Mouse (Mus musculus): Measurements from ENCODE around the gene Sptlc3. TPM values are rescaled to one million over a fixed set of nuclear protein-coding genes. Genes with fewer than 3 reads are reported as not detected.
A peak's percentile ranks its signal among the peaks of the same experiment; 100 is the strongest.

Gene Sptlc3
- polyA plus RNA-seq, 1 experiment: not detected

DNA sequence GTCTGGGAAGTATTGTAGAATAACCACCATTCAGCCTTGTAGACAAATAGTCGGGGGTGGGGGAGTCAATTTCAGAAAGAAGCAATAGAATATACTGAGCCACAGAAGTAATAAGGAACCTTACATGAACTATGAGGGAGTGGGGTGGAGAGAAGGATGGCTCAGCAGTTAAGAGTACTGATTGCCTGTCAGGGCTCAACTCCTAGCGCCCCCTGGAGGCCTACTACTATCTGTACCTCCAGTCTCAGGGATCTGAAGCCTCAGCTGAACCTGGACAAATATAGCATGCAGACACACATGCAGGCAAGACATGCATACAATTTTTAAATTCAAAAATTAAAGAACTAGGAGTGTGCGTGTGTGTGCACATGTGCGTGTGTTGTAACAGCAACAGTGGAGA, 96.2 kb downstream of the Sptlc3 start:
- TF ChIP-seq POLR2A (IDR thresholded peaks at IDR 0.05; ENCODE audit: borderline replicate concordance, control insufficient read depth, low read depth, low read length) (no peak), CTCF (IDR thresholded peaks at IDR 0.05; ENCODE audit: control insufficient read depth, insufficient read depth, low read length) (peak; percentile 36; the same call in 1 of the 2 replicates)
- Histone ChIP-seq H3K4me3 (replicated peaks; ENCODE audit: control insufficient read depth, low read depth, low read length) (no peak overlapping the region), H3K27ac (ENCODE audit: control insufficient read depth, insufficient read depth, low read depth, low read length, poor library complexity) (no peak overlapping the region), H3K4me1 (ENCODE audit: control insufficient read depth, insufficient read depth, low read length) (no peaks in the 10 kb centered on the region)
- WGBS: 47% methylated on average over 4 of the region's 4 CpGs

DNA sequence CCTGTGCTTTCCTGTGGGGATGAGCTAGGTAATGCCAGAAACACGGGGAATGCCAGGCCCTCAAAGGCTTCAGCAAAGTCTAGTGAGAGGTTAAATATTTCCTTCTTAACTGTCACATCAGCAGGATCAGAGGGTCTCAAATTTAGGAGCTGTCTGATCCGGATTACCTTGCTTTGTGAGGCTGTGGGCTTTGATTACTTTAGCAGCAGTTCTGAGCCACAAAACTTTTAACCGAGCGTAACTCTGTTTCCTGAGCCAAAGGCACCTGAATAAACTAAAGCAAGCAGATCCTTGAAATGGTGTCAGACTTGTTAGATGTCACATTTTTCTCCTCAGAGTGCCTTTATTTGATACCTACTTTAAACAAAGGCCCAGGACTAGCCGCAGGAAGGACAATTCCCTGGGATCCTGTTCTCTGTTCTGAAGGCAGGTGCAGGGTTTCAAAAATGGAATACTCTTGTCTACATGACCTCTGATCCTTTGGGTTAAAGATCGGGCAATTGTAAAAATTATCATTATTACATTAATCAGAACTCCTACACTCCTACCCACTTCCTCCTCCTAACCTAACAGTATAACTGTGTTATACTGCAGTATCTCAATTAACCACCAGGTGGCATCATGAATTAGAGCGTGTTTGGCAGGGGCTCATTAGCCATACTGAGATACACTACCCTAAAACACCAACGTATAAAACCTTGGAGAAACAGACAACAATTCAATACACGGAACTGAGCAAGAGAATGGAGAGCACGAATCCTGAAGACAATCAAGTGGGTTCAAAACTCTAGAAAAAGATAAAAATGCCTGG, 97.4 kb downstream of the Sptlc3 start:
- WGBS: 44% methylated on average over 10 of the region's 10 CpGs
- TF ChIP-seq POLR2A (IDR thresholded peaks at IDR 0.05; ENCODE audit: borderline replicate concordance, control insufficient read depth, low read depth, low read length): no peak
- no peak for TF ChIP-seq CTCF (IDR thresholded peaks at IDR 0.05; ENCODE audit: control insufficient read depth, insufficient read depth, low read length)
- no peak overlapping the region for H3K4me3 ChIP-seq (replicated peaks; ENCODE audit: control insufficient read depth, low read depth, low read length)
- H3K4me1 ChIP-seq (ENCODE audit: control insufficient read depth, insufficient read depth, low read length): no peaks in the 10 kb centered on the region
- no peak overlapping the region for H3K27ac ChIP-seq (ENCODE audit: control insufficient read depth, insufficient read depth, low read depth, low read length, poor library complexity)

DNA sequence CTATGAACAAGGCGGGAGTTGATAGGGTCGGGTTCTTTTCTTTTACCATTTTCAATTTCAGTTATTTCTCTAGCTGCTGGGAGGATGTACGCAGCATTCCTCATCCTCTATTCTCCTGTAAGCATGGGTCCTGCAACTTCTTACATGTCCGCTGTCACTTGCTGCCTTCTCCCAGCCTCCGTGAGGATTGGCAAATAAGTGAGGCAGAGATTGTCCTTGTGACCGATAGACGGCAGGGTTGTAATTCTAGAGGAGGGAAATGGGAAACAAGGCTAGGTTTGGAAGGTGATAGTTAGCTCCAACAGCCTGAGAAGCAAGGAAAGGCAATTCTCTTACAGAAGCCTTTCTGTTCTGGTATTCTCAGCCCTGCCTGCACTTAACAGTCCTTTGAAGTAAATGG, 98.4 kb downstream of the Sptlc3 start:
- Histone ChIP-seq H3K27ac (ENCODE audit: control insufficient read depth, insufficient read depth, low read depth, low read length, poor library complexity) (no peak overlapping the region), H3K4me1 (ENCODE audit: control insufficient read depth, insufficient read depth, low read length) (no peaks in the 10 kb centered on the region), H3K4me3 (replicated peaks; ENCODE audit: control insufficient read depth, low read depth, low read length) (no peak overlapping the region)
- no peak for TF ChIP-seq CTCF (IDR thresholded peaks at IDR 0.05; ENCODE audit: control insufficient read depth, insufficient read depth, low read length)
- TF ChIP-seq POLR2A (IDR thresholded peaks at IDR 0.05; ENCODE audit: borderline replicate concordance, control insufficient read depth, low read depth, low read length): no peak
- 74% methylated on average over 7 of the region's 7 CpGs for WGBS

DNA sequence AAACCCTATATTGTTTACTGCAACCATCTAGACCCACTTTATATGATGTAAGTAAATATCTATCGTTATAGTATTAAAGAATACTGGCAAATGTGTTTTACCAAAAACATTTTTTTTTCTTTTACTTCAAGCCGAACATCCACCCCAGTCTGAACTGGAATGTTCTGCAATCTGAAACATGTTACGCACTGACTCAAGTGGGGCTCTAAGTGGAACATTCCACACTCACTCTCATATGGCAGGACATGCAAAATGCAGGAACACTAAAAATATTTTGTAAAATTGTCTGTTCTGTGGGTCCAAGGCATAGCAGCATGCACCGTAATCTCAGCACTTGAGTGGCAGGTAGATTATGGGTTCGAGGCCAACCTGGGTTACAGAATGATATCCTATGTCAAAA, 103.5 kb downstream of the Sptlc3 start:
- no peak for TF ChIP-seq POLR2A (IDR thresholded peaks at IDR 0.05; ENCODE audit: borderline replicate concordance, control insufficient read depth, low read depth, low read length)
- TF ChIP-seq CTCF (IDR thresholded peaks at IDR 0.05; ENCODE audit: control insufficient read depth, insufficient read depth, low read length): no peak
- no peaks in the 10 kb centered on the region for H3K4me1 ChIP-seq (ENCODE audit: control insufficient read depth, insufficient read depth, low read length)
- H3K27ac ChIP-seq (ENCODE audit: control insufficient read depth, insufficient read depth, low read depth, low read length, poor library complexity): no peak overlapping the region
- H3K4me3 ChIP-seq (replicated peaks; ENCODE audit: control insufficient read depth, low read depth, low read length): no peak overlapping the region
- WGBS: 88% methylated on average over 5 of the region's 5 CpGs

DNA sequence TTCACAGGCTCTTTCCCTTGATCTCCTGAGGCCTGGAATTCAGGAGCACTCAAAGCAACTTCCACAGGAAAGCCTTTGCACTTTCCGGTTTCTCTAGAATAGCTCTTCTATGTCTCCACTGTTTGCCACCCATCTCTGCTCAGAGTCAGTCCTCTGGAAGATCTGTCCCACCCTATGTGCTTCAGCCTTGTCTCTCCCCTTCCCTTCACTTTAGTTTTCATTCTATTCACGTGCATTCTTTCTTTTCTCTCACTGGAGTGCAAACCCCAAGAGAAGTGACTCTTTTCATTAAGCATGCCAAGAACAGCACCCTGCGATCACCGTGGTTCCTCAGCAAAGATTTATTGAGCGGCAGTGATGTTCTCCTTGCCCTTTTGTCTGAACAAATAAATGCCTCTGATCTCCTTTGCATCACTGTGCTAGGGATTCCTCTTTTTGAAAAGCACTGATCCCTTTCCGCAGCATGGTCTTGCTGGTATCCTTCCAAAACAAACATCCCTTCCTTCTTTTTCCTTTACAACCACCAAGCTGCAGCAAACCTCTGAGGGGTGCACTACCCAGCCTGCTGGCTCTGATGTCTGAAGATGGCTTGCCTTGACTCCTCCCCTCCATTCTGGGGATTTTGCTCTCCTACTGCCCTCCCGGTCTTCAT, 108.0 kb downstream of the Sptlc3 start:
- Histone ChIP-seq H3K4me3 (replicated peaks; ENCODE audit: control insufficient read depth, low read depth, low read length) (no peak overlapping the region), H3K4me1 (ENCODE audit: control insufficient read depth, insufficient read depth, low read length) (no peaks in the 10 kb centered on the region), H3K27ac (ENCODE audit: control insufficient read depth, insufficient read depth, low read depth, low read length, poor library complexity) (no peak overlapping the region)
- 38% methylated on average over 7 of the region's 7 CpGs for WGBS
- no peak for TF ChIP-seq POLR2A (IDR thresholded peaks at IDR 0.05; ENCODE audit: borderline replicate concordance, control insufficient read depth, low read depth, low read length)
- no peak for TF ChIP-seq CTCF (IDR thresholded peaks at IDR 0.05; ENCODE audit: control insufficient read depth, insufficient read depth, low read length)

DNA sequence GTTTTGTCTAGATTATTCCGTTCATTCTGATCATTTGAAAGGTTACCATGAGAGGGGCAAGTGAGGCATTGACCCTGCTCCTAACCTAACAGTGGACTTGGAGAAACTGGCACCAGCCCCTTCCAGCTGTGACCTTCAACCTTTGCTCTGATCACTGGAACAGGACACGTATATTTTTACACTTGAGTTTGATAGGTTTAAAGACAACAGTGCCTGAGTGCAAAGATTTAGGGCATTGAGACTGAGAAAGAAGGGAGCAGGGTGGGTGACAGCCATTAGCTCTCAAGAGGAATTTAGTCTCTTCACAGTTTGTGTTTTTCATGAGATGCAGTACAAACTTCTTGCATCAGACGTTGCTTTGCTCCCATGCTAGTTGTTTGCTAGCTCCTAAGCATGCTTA, 114.5 kb downstream of the Sptlc3 start:
- H3K27ac ChIP-seq (ENCODE audit: control insufficient read depth, insufficient read depth, low read depth, low read length, poor library complexity): no peak overlapping the region
- H3K4me1 ChIP-seq (ENCODE audit: control insufficient read depth, insufficient read depth, low read length): no peaks in the 10 kb centered on the region
- no peak overlapping the region for H3K4me3 ChIP-seq (replicated peaks; ENCODE audit: control insufficient read depth, low read depth, low read length)
- TF ChIP-seq CTCF (IDR thresholded peaks at IDR 0.05; ENCODE audit: control insufficient read depth, insufficient read depth, low read length): no peak
- no peak for TF ChIP-seq POLR2A (IDR thresholded peaks at IDR 0.05; ENCODE audit: borderline replicate concordance, control insufficient read depth, low read depth, low read length)
- WGBS: 60% methylated on average over 3 of the region's 3 CpGs

DNA sequence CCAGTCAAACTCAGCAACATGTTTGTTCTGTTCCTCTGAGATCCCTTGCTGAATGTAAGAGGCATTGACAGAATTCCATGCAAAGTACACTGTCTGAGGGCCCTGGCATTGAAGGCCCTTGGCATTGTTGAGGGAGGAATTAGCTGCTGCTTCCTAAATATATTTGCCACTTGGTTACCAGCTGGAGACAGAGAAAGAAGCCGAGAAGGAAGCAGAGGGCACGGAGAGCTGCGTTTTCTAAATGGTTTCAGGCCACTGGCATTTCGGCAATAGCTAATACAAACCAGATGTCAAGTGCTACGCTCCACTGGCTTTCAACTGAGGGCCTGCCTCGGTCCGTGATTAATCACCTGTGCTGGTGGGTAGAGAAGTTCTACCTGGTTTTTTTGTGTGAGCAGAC, 115.1 kb downstream of the Sptlc3 start:
- WGBS: 71% methylated on average over 7 of the region's 7 CpGs
- no peak overlapping the region for H3K27ac ChIP-seq (ENCODE audit: control insufficient read depth, insufficient read depth, low read depth, low read length, poor library complexity)
- no peaks in the 10 kb centered on the region for H3K4me1 ChIP-seq (ENCODE audit: control insufficient read depth, insufficient read depth, low read length)
- H3K4me3 ChIP-seq (replicated peaks; ENCODE audit: control insufficient read depth, low read depth, low read length): no peak overlapping the region
- TF ChIP-seq CTCF (IDR thresholded peaks at IDR 0.05; ENCODE audit: control insufficient read depth, insufficient read depth, low read length): no peak
- TF ChIP-seq POLR2A (IDR thresholded peaks at IDR 0.05; ENCODE audit: borderline replicate concordance, control insufficient read depth, low read depth, low read length): no peak

DNA sequence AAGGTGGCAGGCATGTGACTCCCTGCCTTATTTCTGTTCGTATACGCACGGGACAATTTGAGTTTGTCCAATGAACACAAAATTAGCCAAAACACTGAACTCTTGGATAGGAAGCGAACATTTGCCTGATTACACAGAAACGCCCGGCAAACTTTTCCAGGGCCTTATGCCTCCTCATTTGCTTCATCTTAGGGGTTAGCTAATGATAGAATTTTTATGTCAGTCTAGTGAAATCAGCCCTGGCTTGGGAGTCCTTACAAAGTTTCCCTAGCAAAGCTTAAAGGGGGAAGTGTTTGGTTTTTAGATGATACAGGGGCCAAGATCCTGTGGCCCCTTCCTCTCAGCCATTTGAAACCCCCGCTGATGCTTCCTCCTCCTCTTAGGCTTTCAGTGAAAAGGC, 115.5 kb downstream of the Sptlc3 start:
- TF ChIP-seq POLR2A (IDR thresholded peaks at IDR 0.05; ENCODE audit: borderline replicate concordance, control insufficient read depth, low read depth, low read length): no peak
- TF ChIP-seq CTCF (IDR thresholded peaks at IDR 0.05; ENCODE audit: control insufficient read depth, insufficient read depth, low read length): no peak
- Histone ChIP-seq H3K27ac (ENCODE audit: control insufficient read depth, insufficient read depth, low read depth, low read length, poor library complexity) (no peak overlapping the region), H3K4me3 (replicated peaks; ENCODE audit: control insufficient read depth, low read depth, low read length) (no peak overlapping the region), H3K4me1 (ENCODE audit: control insufficient read depth, insufficient read depth, low read length) (no peaks in the 10 kb centered on the region)
- WGBS: 61% methylated on average over 7 of the region's 7 CpGs
